Comparison of ENCODE assay signal across 9 mouse cellular contexts in the genomic region with DNA sequence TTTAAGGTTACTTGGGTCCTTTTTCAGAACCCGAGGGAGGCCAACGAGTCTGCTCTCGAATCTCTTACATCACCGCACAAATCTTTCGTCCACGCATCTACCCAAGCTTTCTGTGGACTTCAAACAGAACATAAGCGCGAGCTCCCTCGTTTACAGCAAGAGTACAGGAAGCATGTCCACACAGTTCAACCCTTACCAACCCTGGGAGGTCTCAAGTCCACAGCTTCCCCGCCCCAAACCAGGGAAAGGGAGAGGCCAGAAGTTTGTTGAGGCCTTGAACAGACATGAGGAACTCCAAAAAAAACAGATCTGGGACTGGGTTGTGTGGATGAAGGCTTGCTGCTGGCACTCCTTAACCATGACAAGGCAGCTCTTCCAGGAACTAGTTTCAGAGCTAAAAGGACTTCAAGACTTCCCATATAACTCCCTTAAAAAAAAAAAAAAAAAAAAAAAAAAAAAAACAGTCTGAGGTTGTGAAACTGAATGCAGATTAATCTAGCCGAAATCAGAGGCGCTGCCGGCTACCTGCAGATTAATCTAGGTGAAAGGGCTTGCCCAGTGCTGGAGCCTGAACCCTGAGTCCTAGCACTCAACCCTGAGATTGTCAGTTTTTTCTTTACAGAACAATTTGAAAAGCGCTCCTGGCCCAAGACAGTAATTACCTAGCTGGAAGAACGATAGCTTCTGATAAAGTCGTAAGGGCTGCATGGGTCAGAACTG. TPM values are rescaled to one million over a fixed set of nuclear protein-coding genes. Genes with fewer than 3 reads are reported as not detected.
DNase-seq lines count a peak whose midpoint lies in the region; ATAC-seq lines count a peak whose summit lies in the region.
"Had no signal": no experiment of that assay in that cellular context is flagged by ENCODE, and none has a peak within 500 bp of the region (broad histone marks: within the 10 kb centered on the region; RNA-seq: fewer than 3 reads in every experiment).

No protein-coding gene starts in this region.

- H3K9ac ChIP-seq in embryonic facial prominence, embryonic 11.5 days (replicated peaks; ENCODE audit: low read length), result no peak overlapping the region; the same call in 1 of the 2 replicates
- H3K9ac ChIP-seq in kidney, embryonic 16.5 days (replicated peaks; ENCODE audit: low read length), result peak overlapping the region; percentile 84
- H3K9ac ChIP-seq in neural tube, embryonic 12.5 days, result peak overlapping the region; percentile 71

- H3K4me1 ChIP-seq in embryonic facial prominence, embryonic 11.5 days (ENCODE audit: control insufficient read depth, insufficient read depth, low read length), result no peaks in the 10 kb centered on the region
- peaks cover 24% of the 10 kb centered on the region for H3K4me1 ChIP-seq in kidney, embryonic 16.5 days (ENCODE audit: insufficient read depth, low read length)
- H3K4me1 ChIP-seq in neural tube, embryonic 12.5 days, result peaks cover 17% of the 10 kb centered on the region

- H3K9me3 ChIP-seq in embryonic facial prominence, embryonic 11.5 days (replicated peaks; ENCODE audit: control insufficient read depth, low read length), result no peaks in the 10 kb centered on the region
- H3K9me3 ChIP-seq in kidney, embryonic 16.5 days (ENCODE audit: low read length), result no peaks in the 10 kb centered on the region
- no peaks in the 10 kb centered on the region for H3K9me3 ChIP-seq in neural tube, embryonic 12.5 days

- WGBS in embryonic facial prominence, embryonic 11.5 days, result 93% methylated on average over 16 of the region's 16 CpGs
- WGBS in kidney, embryonic 16.5 days, result 84% methylated on average over 16 of the region's 16 CpGs
- WGBS in neural tube, embryonic 12.5 days, result 94% methylated on average over 16 of the region's 16 CpGs

- H3K36me3 ChIP-seq in embryonic facial prominence, embryonic 11.5 days (replicated peaks; ENCODE audit: control insufficient read depth, insufficient read depth, low read depth, low read length), result no peaks in the 10 kb centered on the region; the same call in 1 of the 2 replicates
- H3K36me3 ChIP-seq in kidney, embryonic 16.5 days (ENCODE audit: insufficient read depth, low read length), result peaks cover 23% of the 10 kb centered on the region
- peaks cover 23% of the 10 kb centered on the region for H3K36me3 ChIP-seq in neural tube, embryonic 12.5 days

- peak overlapping the region; percentile 54; the same call in 1 of the 2 replicates for H3K4me2 ChIP-seq in embryonic facial prominence, embryonic 11.5 days (ENCODE audit: low read depth, low read length)
- peak overlapping the region; percentile 65 for H3K4me2 ChIP-seq in kidney, embryonic 16.5 days (replicated peaks; ENCODE audit: low read depth, low read length)
- H3K4me2 ChIP-seq in neural tube, embryonic 12.5 days (replicated peaks), result peak overlapping the region; percentile 81

- ATAC-seq in embryonic facial prominence, embryonic 11.5 days (replicated peaks; ENCODE audit: insufficient number of reproducible peaks, low FRiP score, low TSS enrichment, low read depth), result no peak
- ATAC-seq in kidney, embryonic 16.5 days (ENCODE audit: low FRiP score, low TSS enrichment), result no peak
- ATAC-seq in neural tube, embryonic 12.5 days (ENCODE audit: low FRiP score, low read depth), result no peak

- no peak overlapping the region for H3K27ac ChIP-seq in embryonic facial prominence, embryonic 11.5 days (replicated peaks; ENCODE audit: low read depth, low read length)
- no peak overlapping the region for H3K27ac ChIP-seq in kidney, embryonic 16.5 days (ENCODE audit: low read length)
- H3K27ac ChIP-seq in neural tube, embryonic 12.5 days, result no peak overlapping the region

- H3K4me3 ChIP-seq in embryonic facial prominence, embryonic 11.5 days (ENCODE audit: low read depth, low read length), result no peak overlapping the region
- H3K4me3 ChIP-seq in kidney, embryonic 16.5 days (ENCODE audit: low read length), result peak overlapping the region; percentile 63
- peak overlapping the region; percentile 59; the same call in 1 of the 2 replicates for H3K4me3 ChIP-seq in neural tube, embryonic 12.5 days

- no peaks in the 10 kb centered on the region for H3K27me3 ChIP-seq in embryonic facial prominence, embryonic 11.5 days (ENCODE audit: control insufficient read depth, insufficient read depth, low read length)
- H3K27me3 ChIP-seq in kidney, embryonic 16.5 days (ENCODE audit: insufficient read depth, low read length), result no peaks in the 10 kb centered on the region
- H3K27me3 ChIP-seq in neural tube, embryonic 12.5 days (replicated peaks), result no peaks in the 10 kb centered on the region

- DNase-seq in kidney, adult 9 months, result peak; percentile 57
- no peak for DNase-seq in kidney, postnatal 14 days
- no peak for DNase-seq in embryonic facial prominence, embryonic 11.5 days (ENCODE audit: low spot score)
- no peak for DNase-seq in adrenal gland, adult 2 months
- no peak for DNase-seq in layer of hippocampus, adult 9-10 months (ENCODE audit: low spot score)
- no peak for DNase-seq in layer of hippocampus, adult 18-20 months (ENCODE audit: low spot score in 2 of 2)
- DNase-seq: gastrocnemius, postnatal 36 days had no signal

RNA-seq across cellular contexts. Expression of a gene that starts 1.3 kb away (rescaled TPM):
- 9.6 and 11.6 TPM in 2 replicates for polyA plus RNA-seq in embryonic facial prominence, embryonic 11.5 days (2014; fragmentation: Nextera tagmentation; extraction: Ambion mirVana)
- 27.3 and 30.8 TPM in 2 replicates for polyA plus RNA-seq in kidney, embryonic 16.5 days (2015; fragmentation: Nextera tagmentation; extraction: Ambion mirVana)
- 15.9 and 19.6 TPM in 2 replicates for polyA plus RNA-seq in neural tube, embryonic 12.5 days (2016; fragmentation: Nextera tagmentation; extraction: Ambion mirVana)
- 10 to 100 TPM; 28.3 to 30.4 TPM for total RNA-seq in adrenal gland, adult 2 months (2021)
- 59.2 and 64.4 TPM in 2 replicates for polyA plus RNA-seq in adrenal gland, adult 2 months (2012; rRNA removed)
- 10 to 100 TPM; 25.6 to 27.0 TPM for total RNA-seq in layer of hippocampus, adult 18-20 months (2021)

RNA-seq across cellular contexts. Expression of a gene that starts 1.5 kb away (rescaled TPM):
- polyA plus RNA-seq in embryonic facial prominence, embryonic 11.5 days (2014; fragmentation: Nextera tagmentation; extraction: Ambion mirVana), result 9.8 and 11.3 TPM in 2 replicates
- 10.6 and 11.9 TPM in 2 replicates for polyA plus RNA-seq in kidney, embryonic 16.5 days (2015; fragmentation: Nextera tagmentation; extraction: Ambion mirVana)
- 11.8 and 14.1 TPM in 2 replicates for polyA plus RNA-seq in neural tube, embryonic 12.5 days (2016; fragmentation: Nextera tagmentation; extraction: Ambion mirVana)
- total RNA-seq in adrenal gland, adult 2 months (2021), result 1 to 10 TPM; 3.5 to 5.7 TPM
- 2.3 and 2.5 TPM in 2 replicates for polyA plus RNA-seq in adrenal gland, adult 2 months (2012; rRNA removed)
- 1 to 10 TPM; 9.1 to 9.3 TPM for total RNA-seq in layer of hippocampus, adult 18-20 months (2021)

RNA-seq across cellular contexts. Expression of a gene that starts 17.7 kb away (rescaled TPM):
- 9.9 and 10.5 TPM in 2 replicates for polyA plus RNA-seq in embryonic facial prominence, embryonic 11.5 days (2014; fragmentation: Nextera tagmentation; extraction: Ambion mirVana)
- 22.7 and 25.2 TPM in 2 replicates for polyA plus RNA-seq in kidney, embryonic 16.5 days (2015; fragmentation: Nextera tagmentation; extraction: Ambion mirVana)
- polyA plus RNA-seq in neural tube, embryonic 12.5 days (2016; fragmentation: Nextera tagmentation; extraction: Ambion mirVana), result 14.2 and 15.6 TPM in 2 replicates
- total RNA-seq in adrenal gland, adult 2 months (2021), result 10 to 100 TPM; 26.5 to 43.1 TPM
- polyA plus RNA-seq in adrenal gland, adult 2 months (2012; rRNA removed), result 109 and 111 TPM in 2 replicates
- 10 to 100 TPM; 39.7 to 41.8 TPM for total RNA-seq in layer of hippocampus, adult 18-20 months (2021)

RNA-seq across cellular contexts. Expression of a gene that starts 19.1 kb away (rescaled TPM):
- 20.4 and 21.2 TPM in 2 replicates for polyA plus RNA-seq in embryonic facial prominence, embryonic 11.5 days (2014; fragmentation: Nextera tagmentation; extraction: Ambion mirVana)
- polyA plus RNA-seq in kidney, embryonic 16.5 days (2015; fragmentation: Nextera tagmentation; extraction: Ambion mirVana), result 21.7 and 22.3 TPM in 2 replicates
- polyA plus RNA-seq in neural tube, embryonic 12.5 days (2016; fragmentation: Nextera tagmentation; extraction: Ambion mirVana), result 22.8 and 23.7 TPM in 2 replicates
- total RNA-seq in adrenal gland, adult 2 months (2021), result 10 to 100 TPM; 11.0 to 11.7 TPM
- 19.7 and 21.8 TPM in 2 replicates for polyA plus RNA-seq in adrenal gland, adult 2 months (2012; rRNA removed)
- 10 to 100 TPM; 22.7 to 26.3 TPM for total RNA-seq in layer of hippocampus, adult 18-20 months (2021)

RNA-seq across cellular contexts. Expression of a gene that starts 23.6 kb away (rescaled TPM):
- polyA plus RNA-seq in embryonic facial prominence, embryonic 11.5 days (2014; fragmentation: Nextera tagmentation; extraction: Ambion mirVana), result 4.3 and 11.2 TPM in 2 replicates
- polyA plus RNA-seq in kidney, embryonic 16.5 days (2015; fragmentation: Nextera tagmentation; extraction: Ambion mirVana), result 21.0 and 22.3 TPM in 2 replicates
- polyA plus RNA-seq in neural tube, embryonic 12.5 days (2016; fragmentation: Nextera tagmentation; extraction: Ambion mirVana), result 26.2 and 36.5 TPM in 2 replicates
- not detected for total RNA-seq in adrenal gland, adult 2 months (2021)
- polyA plus RNA-seq in adrenal gland, adult 2 months (2012; rRNA removed), result not detected in 2 replicates
- not detected for total RNA-seq in layer of hippocampus, adult 18-20 months (2021)
